Mouse (Mus musculus) liver, embryonic 16.5 days (tissue): Measurements from ENCODE around the gene Nckipsd. TPM values are rescaled to one million over a fixed set of nuclear protein-coding genes. Genes with fewer than 3 reads are reported as not detected.

Source experiments
- ATAC-seq: fragments of 200-750 bp; cut with Nextera tagmentation; 2 replicates; pipeline ENCODE4 v1.8.0; 2017; ENCODE audit warnings: low read depth, mild to moderate bottlenecking, moderate number of reproducible peaks, moderate library complexity
- H3K27ac ChIP-seq: fragments of 300-500 bp; sonication (generic); 2 replicates; pipeline ENCODE4 v1.5.1; 2014; ENCODE audit warnings: mild to moderate bottlenecking, low read length
- H3K27me3 ChIP-seq: fragments of 300-500 bp; sonication (generic); 2 replicates; pipeline ENCODE4 v1.6.1; 2014; ENCODE audit warnings: low read depth, low read length, mixed read lengths; ENCODE audit not compliant: control insufficient read depth, insufficient read depth
- H3K36me3 ChIP-seq: fragments of 300-500 bp; sonication (generic); 2 replicates; pipeline ENCODE4 v1.6.1; 2014; ENCODE audit warnings: mild to moderate bottlenecking; ENCODE audit not compliant: control insufficient read depth, insufficient read depth
- H3K4me1 ChIP-seq: fragments of 300-500 bp; sonication (generic); 2 replicates; pipeline ENCODE4 v1.6.1; 2014; ENCODE audit warnings: low read depth, low read length, mixed read lengths; ENCODE audit not compliant: control insufficient read depth
- H3K4me2 ChIP-seq: fragments of 300-500 bp; sonication (generic); 2 replicates; pipeline ENCODE4 v1.6.1; 2014; ENCODE audit warnings: low read depth, low read length, mixed read lengths
- H3K4me3 ChIP-seq: fragments of 300-500 bp; sonication (generic); 2 replicates; pipeline ENCODE4 v1.5.1; 2014; ENCODE audit warnings: low read depth, mild to moderate bottlenecking, low read length
- H3K9ac ChIP-seq: fragments of 300-500 bp; sonication (generic); 2 replicates; pipeline ENCODE4 v1.6.1; 2014; ENCODE audit warnings: low read depth, low read length
- H3K9me3 ChIP-seq: fragments of 300-500 bp; sonication (generic); replicated peaks from 2 replicates; pipeline ENCODE4 v1.6.1; 2016; ENCODE audit warnings: low read length; ENCODE audit not compliant: control insufficient read depth
- WGBS: fragments of 180-500 bp; shearing (Covaris S2); extraction: QIAGEN DNeasy Blood & Tissue Kit; methylation state at CpG from one replicate; pipeline ENCODE4 v1.1.7; 2014; ENCODE audit not compliant: insufficient replicate concordance; 5-methylcytosine and 5-hydroxymethylcytosine counted together
- polyA plus RNA-seq: library from polyadenylated mRNA; unstranded; fragments of >200 nt; fragmentation: Nextera tagmentation; extraction: Ambion mirVana; gene quantifications from 2 replicates; pipeline ENCODE4 v1.2.1, GENCODE M21; 2015

Nckipsd gene
- polyA plus RNA-seq, 1 experiment from 2014 or later, result 3.6 TPM

- WGBS, result 4% methylated on average over 60 of the region's 70 CpGs
- Histone ChIP-seq H3K36me3 (no peaks in the 10 kb centered on the region), H3K4me1 (peaks cover 9% of the 10 kb centered on the region), H3K27ac (no peak within 1 kb of the TSS), H3K9me3 (no peaks in the 10 kb centered on the region; the same call in 1 of the 2 replicates), H3K4me2 (peak within 1 kb of the TSS; percentile 72), H3K4me3 (peak within 1 kb of the TSS; percentile 46), H3K27me3 (peaks cover 79% of the 10 kb centered on the region), H3K9ac (no peak within 1 kb of the TSS)
- 0 out of 2 replicates have a peak, but pooled peaks have one; percentile 25 for ATAC-seq
These were observed 17.9 kb downstream of the Nckipsd start, which contains the start of gene Celsr3 for GRCm38 (mm10) chr9:108825820-108826699. Gene Celsr3 (plus strand): TSS chr9:108826320.

- 2% methylated on average over 39 of the region's 39 CpGs for WGBS
- Histone ChIP-seq H3K4me3 (peak overlapping the region; percentile 46), H3K9me3 (no peaks in the 10 kb centered on the region; the same call in 1 of the 2 replicates), H3K27me3 (peaks cover 87% of the 10 kb centered on the region), H3K36me3 (no peaks in the 10 kb centered on the region), H3K9ac (no peak overlapping the region), H3K4me1 (peaks cover 16% of the 10 kb centered on the region), H3K4me2 (peak overlapping the region; percentile 72), H3K27ac (no peak overlapping the region)
- peak; percentile 61 for ATAC-seq
These were observed 18.7 kb downstream of the Nckipsd start for GRCm38 (mm10) chr9:108826700-108827340.

DNA sequence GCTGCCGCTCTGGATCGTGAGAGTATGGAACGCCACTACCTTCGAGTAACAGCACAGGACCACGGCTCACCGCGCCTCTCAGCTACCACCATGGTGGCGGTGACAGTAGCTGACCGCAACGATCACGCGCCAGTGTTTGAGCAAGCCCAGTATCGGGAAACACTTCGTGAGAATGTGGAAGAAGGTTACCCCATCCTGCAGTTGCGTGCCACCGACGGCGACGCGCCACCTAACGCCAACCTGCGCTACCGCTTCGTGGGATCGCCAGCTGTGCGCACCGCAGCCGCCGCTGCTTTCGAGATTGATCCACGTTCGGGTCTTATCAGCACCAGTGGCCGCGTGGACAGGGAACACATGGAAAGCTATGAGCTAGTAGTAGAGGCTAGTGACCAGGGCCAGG, 19.3 kb downstream of the Nckipsd start:
- peaks cover 93% of the 10 kb centered on the region for H3K27me3 ChIP-seq
- ATAC-seq, result no peak
- peak overlapping the region; percentile 72 for H3K4me2 ChIP-seq

GRCm38 (mm10) chr9:108827906-108828305, 19.7 kb downstream of the Nckipsd start:
- no peak overlapping the region for H3K4me2 ChIP-seq
- H3K4me3 ChIP-seq, result peak overlapping the region; percentile 46
- no peaks in the 10 kb centered on the region for H3K36me3 ChIP-seq
- no peak overlapping the region for H3K27ac ChIP-seq
- peaks cover 25% of the 10 kb centered on the region for H3K4me1 ChIP-seq
- peaks cover 96% of the 10 kb centered on the region for H3K27me3 ChIP-seq
- 50% methylated on average over 18 of the region's 18 CpGs for WGBS
- ATAC-seq, result no peak
- H3K9me3 ChIP-seq, result no peaks in the 10 kb centered on the region; the same call in 1 of the 2 replicates
- no peak overlapping the region for H3K9ac ChIP-seq

More for the DNA sequence above, 19.3 kb downstream of the Nckipsd start:
- Histone ChIP-seq H3K4me1 (peaks cover 21% of the 10 kb centered on the region), H3K9ac (no peak overlapping the region), H3K27ac (no peak overlapping the region), H3K9me3 (no peaks in the 10 kb centered on the region; the same call in 1 of the 2 replicates), H3K4me3 (peak overlapping the region; percentile 46), H3K36me3 (no peaks in the 10 kb centered on the region)
- WGBS, result 7% methylated on average over 34 of the region's 34 CpGs

DNA sequence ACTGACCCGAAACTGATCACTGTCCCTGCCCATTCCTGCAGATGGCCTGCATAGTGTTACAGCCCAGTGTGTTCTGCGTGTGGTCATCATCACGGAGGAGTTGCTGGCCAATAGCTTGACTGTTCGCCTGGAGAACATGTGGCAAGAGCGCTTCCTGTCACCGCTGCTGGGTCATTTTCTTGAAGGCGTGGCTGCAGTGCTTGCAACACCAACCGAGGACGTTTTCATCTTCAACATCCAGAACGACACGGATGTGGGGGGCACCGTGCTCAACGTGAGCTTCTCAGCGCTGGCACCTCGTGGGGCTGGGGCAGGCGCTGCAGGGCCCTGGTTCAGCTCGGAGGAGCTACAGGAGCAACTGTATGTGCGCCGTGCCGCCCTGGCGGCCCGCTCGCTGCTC, 23.5 kb downstream of the Nckipsd start:
- Histone ChIP-seq H3K4me1 (peaks cover 25% of the 10 kb centered on the region), H3K27me3 (peaks cover 79% of the 10 kb centered on the region), H3K9me3 (no peaks in the 10 kb centered on the region), H3K4me2 (peak overlapping the region; percentile 95), H3K27ac (no peak overlapping the region), H3K4me3 (peak overlapping the region; percentile 61), H3K9ac (peak overlapping the region; percentile 28; the same call in 1 of the 2 replicates), H3K36me3 (no peaks in the 10 kb centered on the region)
- 4% methylated on average over 23 of the region's 23 CpGs for WGBS
- no peak for ATAC-seq

DNA sequence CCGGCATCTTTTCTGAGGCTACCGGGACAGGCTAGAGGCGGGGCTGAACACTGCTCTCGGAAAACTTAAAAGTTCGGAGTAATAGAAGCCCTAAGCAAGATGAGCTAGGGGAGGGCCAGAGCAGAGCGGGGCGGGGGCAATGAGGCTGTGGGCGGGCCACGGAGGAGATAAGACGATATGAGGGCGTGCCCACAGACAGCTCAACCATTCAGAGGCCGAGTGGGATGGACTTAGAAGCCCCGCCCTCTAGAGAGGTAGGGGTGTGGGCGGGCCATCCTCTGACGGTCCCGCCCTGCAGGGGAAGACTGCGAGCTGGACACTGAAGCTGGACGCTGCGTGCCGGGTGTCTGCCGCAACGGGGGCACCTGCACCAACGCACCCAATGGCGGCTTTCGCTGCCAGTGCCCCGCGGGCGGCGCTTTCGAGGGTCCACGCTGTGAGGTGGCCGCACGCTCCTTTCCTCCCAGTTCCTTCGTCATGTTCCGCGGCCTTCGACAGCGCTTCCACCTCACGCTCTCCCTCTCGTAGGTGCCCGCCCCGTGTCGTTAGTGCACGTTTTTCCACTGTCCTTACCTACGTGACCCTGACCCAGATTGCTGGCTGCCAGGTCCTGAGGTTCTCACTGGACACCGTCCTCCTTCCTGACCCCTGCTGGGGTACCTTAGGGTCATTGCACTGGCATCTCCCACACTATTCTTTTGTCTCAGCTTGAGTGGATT, 24.4 kb downstream of the Nckipsd start:
- Histone ChIP-seq H3K9ac (no peak overlapping the region; the same call in 1 of the 2 replicates), H3K27me3 (peaks cover 70% of the 10 kb centered on the region), H3K36me3 (no peaks in the 10 kb centered on the region), H3K4me1 (peaks cover 19% of the 10 kb centered on the region), H3K9me3 (no peaks in the 10 kb centered on the region), H3K4me2 (peak overlapping the region; percentile 95), H3K27ac (no peak overlapping the region), H3K4me3 (peak overlapping the region; percentile 61)
- WGBS, result 5% methylated on average over 46 of the region's 46 CpGs
- ATAC-seq, result peak; percentile 99

- H3K9me3 ChIP-seq, result no peaks in the 10 kb centered on the region
- peaks cover 2% of the 10 kb centered on the region; the same call in 1 of the 2 replicates for H3K27me3 ChIP-seq
- H3K4me3 ChIP-seq, result no peak overlapping the region
- H3K4me2 ChIP-seq, result 0 out of 2 replicates have a peak overlapping the region, but pooled peaks have one; percentile 24
- H3K4me1 ChIP-seq, result peaks cover 2% of the 10 kb centered on the region
- ATAC-seq, result peak; percentile 48
- H3K36me3 ChIP-seq, result no peaks in the 10 kb centered on the region
- WGBS, result 12% methylated on average over 14 of the region's 14 CpGs
- H3K9ac ChIP-seq, result no peak overlapping the region
- H3K27ac ChIP-seq, result no peak overlapping the region
These were observed 34.8 kb downstream of the Nckipsd start for GRCm38 (mm10) chr9:108842989-108843388.

- ATAC-seq, result no peak
- Histone ChIP-seq H3K4me2 (no peak overlapping the region), H3K9me3 (no peaks in the 10 kb centered on the region), H3K27ac (no peak overlapping the region), H3K4me1 (peaks cover 2% of the 10 kb centered on the region), H3K27me3 (peaks cover 2% of the 10 kb centered on the region; the same call in 1 of the 2 replicates), H3K9ac (no peak overlapping the region), H3K4me3 (no peak overlapping the region), H3K36me3 (no peaks in the 10 kb centered on the region)
- WGBS, result 65% methylated on average over 5 of the region's 5 CpGs
These were observed 37.2 kb downstream of the Nckipsd start for GRCm38 (mm10) chr9:108845390-108845789.
